Mouse (Mus musculus) activated CD4-positive, CD25-positive, alpha-beta regulatory T cell (primary cell): ENCODE results near the gene Ticam1. TPM values are rescaled to one million over a fixed set of nuclear protein-coding genes. Genes with fewer than 3 reads are reported as not detected.

ENCODE experiments used
- polyA plus RNA-seq, 2 experiments: library from polyadenylated mRNA; unstranded; fragments of 100-300 nt; shearing (Covaris generic); gene quantifications; one replicate each; pipeline ENCODE4 v1.2.1; 2017

The Ticam1 gene
- 1 to 10 TPM; 4.8 to 8.9 TPM for polyA plus RNA-seq

DNA sequence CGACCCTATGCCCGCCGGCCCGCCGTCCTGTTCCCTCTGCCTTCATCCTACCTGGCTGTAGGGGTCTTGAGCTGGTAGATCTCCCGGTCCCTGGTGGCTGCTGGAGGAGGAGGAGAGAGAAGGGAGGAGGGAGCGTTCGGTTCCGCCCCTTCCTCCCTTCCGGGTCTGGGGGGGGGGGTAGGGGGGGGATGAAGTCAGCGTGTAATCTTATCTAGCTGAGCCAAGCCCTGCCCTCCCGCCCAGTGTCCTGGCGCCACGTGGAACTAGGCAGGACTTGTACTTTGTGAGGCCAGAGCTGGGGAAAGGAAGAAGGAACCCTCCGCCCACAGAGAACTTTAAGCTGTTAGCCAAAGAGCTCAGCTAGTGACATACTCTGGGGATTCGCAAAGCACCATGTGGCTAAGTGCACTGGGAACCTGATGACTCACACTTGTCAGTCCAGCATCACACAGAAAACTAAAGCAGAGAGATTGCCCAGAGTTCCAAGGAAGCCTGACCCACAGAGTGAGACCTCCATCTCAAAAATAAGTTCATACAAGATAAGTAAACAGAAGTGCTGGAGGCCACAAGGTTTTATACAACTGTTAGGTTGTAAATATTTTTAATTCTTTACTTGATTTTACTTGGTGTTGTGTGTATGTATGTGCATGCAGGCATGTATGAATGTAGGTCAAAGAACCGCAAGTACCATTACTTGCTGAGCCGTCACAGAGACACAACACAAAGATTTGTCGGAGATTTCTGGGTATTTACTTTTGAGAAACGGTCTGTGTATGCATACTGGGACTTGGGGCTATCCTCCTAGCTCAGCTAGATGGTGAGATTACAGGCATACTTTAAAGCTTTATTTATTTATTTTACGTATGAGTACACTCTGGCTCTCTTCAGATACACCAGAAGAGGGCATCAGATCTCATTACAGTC, at the start of gene Ticam1:
Gene Ticam1, minus strand, starts transcription at position 144 of the 924 bp plus-strand sequence.

DNA sequence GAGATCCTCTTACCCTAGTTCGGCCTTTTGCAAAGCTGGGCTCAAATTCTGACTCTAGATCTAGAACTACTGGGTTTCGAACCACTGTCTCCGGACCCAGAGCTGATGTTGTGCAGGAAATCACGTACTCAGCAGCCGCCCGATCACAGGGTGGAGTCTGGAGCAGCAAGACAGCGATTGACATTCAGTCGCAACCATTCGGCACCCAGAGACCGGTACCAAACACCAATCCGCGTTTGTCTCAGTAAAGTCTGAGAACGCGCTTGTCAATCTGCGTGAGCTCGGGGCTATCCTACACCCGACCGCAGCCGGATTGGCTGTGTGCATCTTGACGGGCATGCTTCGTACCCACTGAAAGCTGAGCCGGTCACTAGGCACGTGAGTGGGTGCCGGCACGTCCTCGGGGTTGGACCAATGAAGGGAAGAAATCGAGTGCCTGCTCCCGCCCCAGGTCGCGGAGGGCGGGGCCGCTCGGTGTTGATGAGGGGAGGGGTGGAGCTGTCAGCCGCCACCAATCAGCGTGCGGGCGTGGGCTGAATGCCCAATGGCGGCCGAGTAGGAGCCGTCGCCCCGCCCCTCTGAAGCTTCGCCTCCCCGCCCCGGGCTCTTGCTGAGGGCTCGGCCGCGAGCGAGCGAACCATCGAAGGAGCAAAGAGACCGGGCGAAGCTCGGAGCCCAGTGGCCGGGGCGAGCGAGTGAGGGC, 49.0 kb upstream of the Ticam1 start, which contains the start of gene Kdm4b:
Gene Kdm4b, plus strand, starts transcription at position 613 of the 703 bp plus-strand sequence.

DNA sequence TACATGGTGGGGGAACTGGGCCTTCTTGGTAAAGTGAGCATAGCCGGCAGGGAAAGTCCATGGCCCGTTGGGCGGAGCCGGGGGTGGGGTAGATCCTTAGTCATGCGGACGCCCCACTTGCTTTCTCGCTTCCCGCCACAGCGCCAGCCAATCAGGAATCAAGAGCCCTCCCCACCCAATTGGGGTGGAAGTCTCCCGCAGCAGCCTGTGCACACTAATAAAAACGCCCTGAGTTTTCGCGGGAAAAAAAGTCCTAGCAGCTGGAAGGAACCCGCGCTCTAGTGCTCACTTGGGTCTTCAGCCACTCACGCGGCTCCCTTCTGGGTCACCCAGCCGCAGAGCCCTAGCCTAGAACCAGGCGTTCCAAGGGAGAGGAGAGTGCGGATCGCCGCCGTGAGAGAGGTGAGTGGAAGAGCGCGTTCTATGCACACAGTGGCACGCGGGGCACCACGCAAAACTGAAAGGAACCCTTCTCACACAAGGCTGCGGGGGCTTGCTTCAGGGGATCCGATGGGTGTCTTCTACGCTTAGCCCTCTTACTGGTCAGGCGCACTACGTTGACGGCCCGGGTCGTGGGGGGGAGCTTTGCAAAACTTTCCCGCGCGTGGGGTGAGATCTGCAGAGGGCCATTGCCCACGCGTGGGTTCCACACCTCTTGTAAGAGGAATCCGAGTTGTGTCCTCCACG, 26.7 kb upstream of the Ticam1 start, which contains the start of gene Uhrf1:
Gene Uhrf1, plus strand, starts transcription at position 162 of the 687 bp plus-strand sequence.

DNA sequence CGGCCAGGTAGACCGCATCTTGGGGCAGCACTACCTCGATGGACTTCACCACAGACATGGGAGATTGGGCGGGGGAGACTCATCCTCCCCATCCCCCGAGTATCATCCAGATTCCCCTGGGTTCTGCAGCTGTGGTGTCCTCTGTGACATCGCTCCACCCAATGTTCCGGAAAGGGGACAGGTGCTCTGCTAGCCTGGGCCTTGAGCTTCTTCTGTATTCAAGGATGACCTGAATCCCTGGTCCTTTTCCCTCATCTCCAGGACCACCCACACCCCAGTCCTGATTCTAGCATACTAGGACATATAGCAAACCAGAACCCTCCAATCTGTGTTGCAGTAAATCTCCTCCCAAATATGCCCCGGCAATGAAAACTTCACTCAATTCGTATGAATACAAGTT, 23.6 kb upstream of the Ticam1 start, which contains the start of gene Arrdc5:
Gene Arrdc5, minus strand, starts transcription at position 101 of the 400 bp plus-strand sequence.

DNA sequence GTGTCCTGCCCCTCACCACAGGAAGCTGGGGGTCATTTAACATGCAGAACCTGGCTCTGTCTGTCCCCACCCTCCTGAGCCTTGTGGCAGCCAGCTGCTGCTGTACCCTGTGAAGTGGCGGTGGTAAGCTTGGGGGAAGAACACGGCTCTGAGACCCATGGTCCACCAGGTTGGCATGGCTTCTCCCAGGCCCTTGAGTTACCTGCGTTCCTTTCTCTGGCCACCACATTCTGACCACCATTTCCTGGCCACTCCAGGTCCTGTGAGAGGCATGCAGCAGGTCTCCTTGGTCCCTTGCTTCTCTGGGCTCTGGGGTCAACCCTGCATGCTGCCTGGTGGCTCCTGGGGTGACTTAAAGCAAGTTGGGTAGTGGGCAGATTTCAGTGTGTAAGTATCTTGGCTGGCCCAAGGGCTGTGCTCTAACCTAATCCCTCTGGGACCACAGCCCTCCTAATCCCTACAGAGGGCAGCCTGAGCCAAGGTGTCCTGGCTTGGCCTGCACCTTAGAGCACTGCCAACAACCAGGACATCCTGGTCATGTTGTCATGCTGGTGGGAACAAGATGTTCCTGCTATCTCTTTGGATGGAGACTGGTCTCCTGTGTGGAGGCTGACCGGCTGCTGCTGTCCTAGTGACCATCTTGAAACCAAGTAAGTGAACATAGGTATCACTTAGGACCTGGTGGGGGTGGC, 16.1 kb upstream of the Ticam1 start, which contains the start of gene Plin3:
Gene Plin3, minus strand, starts transcription at position 343 of the 692 bp plus-strand sequence.

GRCm38 (mm10) chr17:56256239-56256881, 20.2 kb downstream of the Ticam1 start, which contains the start of gene Fem1a:
Fem1a (plus strand) TSS chr17:56256810.

Other genes with a start within 250 kb of the Ticam1 start
- 100 to 1,000 TPM; 159 to 164 TPM for gene Sh3gl1, start 240.2 kb downstream of the Ticam1 start, polyA plus RNA-seq
- gene Chaf1a, start 236.3 kb downstream of the Ticam1 start, polyA plus RNA-seq: 10 to 100 TPM in 1 of 2 experiments, 1 to 10 TPM in 1; 4.0 to 11.4 TPM
- gene Ubxn6, start 201.8 kb downstream of the Ticam1 start, polyA plus RNA-seq: 10 to 100 TPM; 76.4 TPM
- 100 to 1,000 TPM in 1 of 2 experiments, 10 to 100 TPM in 1; 97.9 to 101 TPM for gene Hdgfl2, start 197.2 kb downstream of the Ticam1 start, polyA plus RNA-seq
- not detected for gene Plin4, start 167.0 kb downstream of the Ticam1 start, polyA plus RNA-seq
- gene Plin5, start 159.2 kb downstream of the Ticam1 start, polyA plus RNA-seq: not detected
- under 1 TPM in 1 of 2 experiments, not detected in 1; 0.74 TPM for gene Lrg1, start 154.8 kb downstream of the Ticam1 start, polyA plus RNA-seq
- gene Sema6b, start 136.4 kb downstream of the Ticam1 start, polyA plus RNA-seq: under 1 TPM; 0.12 to 0.44 TPM
- 10 to 100 TPM; 32.7 to 39.4 TPM for gene Tnfaip8l1, start 114.3 kb downstream of the Ticam1 start, polyA plus RNA-seq
- 10 to 100 TPM; 57.9 to 59.9 TPM for gene Mydgf, start 92.9 kb downstream of the Ticam1 start, polyA plus RNA-seq
- 10 to 100 TPM; 19.0 to 43.4 TPM for gene Dpp9, start 57.9 kb downstream of the Ticam1 start, polyA plus RNA-seq
- 10 to 100 TPM; 10.3 to 12.3 TPM for gene Fem1a, start 20.0 kb downstream of the Ticam1 start, polyA plus RNA-seq
- 10 to 100 TPM; 22.9 to 32.3 TPM for gene Plin3, start 16.1 kb upstream of the Ticam1 start, polyA plus RNA-seq
- under 1 TPM in 1 of 2 experiments, not detected in 1; 0.33 TPM for gene Arrdc5, start 23.5 kb upstream of the Ticam1 start, polyA plus RNA-seq
- gene Uhrf1, start 26.5 kb upstream of the Ticam1 start, polyA plus RNA-seq: 10 to 100 TPM; 13.1 to 31.3 TPM
- gene Kdm4b, start 49.3 kb upstream of the Ticam1 start, polyA plus RNA-seq: 10 to 100 TPM; 33.2 to 40.2 TPM
- gene Ptprs, start 199.7 kb upstream of the Ticam1 start, polyA plus RNA-seq: 10 to 100 TPM; 22.0 to 26.0 TPM
- not detected for gene Znrf4, start 235.6 kb upstream of the Ticam1 start, polyA plus RNA-seq